8 mouse cellular contexts compared by ENCODE assay signal in genomic region chr19:47937443-47938406, GRCm38 (mm10). TPM values are rescaled to one million over a fixed set of nuclear protein-coding genes. Genes with fewer than 3 reads are reported as not detected.
DNase-seq lines count a peak whose midpoint lies in the region; ATAC-seq and TF ChIP-seq lines count a peak whose summit lies in the region.

Cfap58 (plus strand) TSS chr19:47937675.

- H3K9ac ChIP-seq in intestine, postnatal 0 days (ENCODE audit: low read depth, low read length), result no peak within 1 kb of the TSS
- H3K9ac ChIP-seq in neural tube, embryonic 13.5 days, result peak within 1 kb of the TSS; percentile 60

- DNase-seq in layer of hippocampus, adult 2 months (ENCODE audit: low spot score in 2 of 2), result peak in 1 of 2 experiments; percentile 36
- DNase-seq in layer of hippocampus, adult 9-10 months (ENCODE audit: low spot score), result no peak
- DNase-seq in frontal cortex, postnatal 36 days (ENCODE audit: low spot score in 2 of 2), result peak; percentile 35 to 41
- peak; percentile 66 to 72 for DNase-seq in lung, adult 18-20 months
- DNase-seq in testis, postnatal 14 days (ENCODE audit: low spot score), result peak; percentile 66

- H3K36me3 ChIP-seq in intestine, postnatal 0 days (ENCODE audit: control insufficient read depth, insufficient read depth), result no peaks in the 10 kb centered on the region
- no peaks in the 10 kb centered on the region for H3K36me3 ChIP-seq in neural tube, embryonic 13.5 days

- peak; percentile 44 for TF ChIP-seq CTCF in layer of hippocampus, adult 2 months (conservative IDR thresholded peaks at IDR 0.05)
- peak; percentile 34; the same call in 1 of the 2 replicates for TF ChIP-seq CTCF in intestine, postnatal 0 days (IDR thresholded peaks at IDR 0.05; ENCODE audit: low read depth)

- H3K4me1 ChIP-seq in brown adipose tissue, adult 24 weeks (ENCODE audit: control insufficient read depth, insufficient read depth, insufficient read length, low read length), result no peaks in the 10 kb centered on the region
- H3K4me1 ChIP-seq in intestine, postnatal 0 days (replicated peaks; ENCODE audit: control insufficient read depth, insufficient read depth, low read length), result no peaks in the 10 kb centered on the region
- H3K4me1 ChIP-seq in neural tube, embryonic 13.5 days (replicated peaks), result peaks cover 7% of the 10 kb centered on the region; the same call in 1 of the 2 replicates

- peak within 1 kb of the TSS; percentile 54 for H3K4me3 ChIP-seq in layer of hippocampus, adult 2 months
- peak within 1 kb of the TSS; percentile 49 for H3K4me3 ChIP-seq in brown adipose tissue, adult 24 weeks (ENCODE audit: insufficient read depth, low read depth, low read length)
- H3K4me3 ChIP-seq in intestine, postnatal 0 days (ENCODE audit: low read depth, low read length), result peak within 1 kb of the TSS; percentile 40
- peak within 1 kb of the TSS; percentile 37 for H3K4me3 ChIP-seq in neural tube, embryonic 13.5 days

- peak within 1 kb of the TSS; percentile 81 for H3K4me2 ChIP-seq in intestine, postnatal 0 days (replicated peaks; ENCODE audit: low read depth)
- H3K4me2 ChIP-seq in neural tube, embryonic 13.5 days, result peak within 1 kb of the TSS; percentile 63

- no peak within 1 kb of the TSS for H3K27ac ChIP-seq in layer of hippocampus, adult 2 months
- no peak within 1 kb of the TSS for H3K27ac ChIP-seq in brown adipose tissue, adult 24 weeks (replicated peaks; ENCODE audit: low read depth, low read length)
- H3K27ac ChIP-seq in intestine, postnatal 0 days (ENCODE audit: low read depth, low read length), result no peak within 1 kb of the TSS
- no peak within 1 kb of the TSS; the same call in 1 of the 2 replicates for H3K27ac ChIP-seq in neural tube, embryonic 13.5 days (replicated peaks)

- WGBS in intestine, postnatal 0 days, result 10% methylated on average over 41 of the region's 41 CpGs
- WGBS in neural tube, embryonic 13.5 days, result 5% methylated on average over 41 of the region's 41 CpGs

- no peaks in the 10 kb centered on the region for H3K9me3 ChIP-seq in intestine, postnatal 0 days (ENCODE audit: control insufficient read depth)
- H3K9me3 ChIP-seq in neural tube, embryonic 13.5 days, result no peaks in the 10 kb centered on the region

- H3K27me3 ChIP-seq in intestine, postnatal 0 days (replicated peaks; ENCODE audit: control insufficient read depth, insufficient read depth, low read length), result peaks cover 8% of the 10 kb centered on the region
- H3K27me3 ChIP-seq in neural tube, embryonic 13.5 days, result 0 out of 2 replicates have a peak, but pooled peaks cover 2% of the 10 kb centered on the region

- 0 out of 2 replicates have a peak, but pooled peaks have one; percentile 28 for ATAC-seq in intestine, postnatal 0 days
- ATAC-seq in neural tube, embryonic 13.5 days (ENCODE audit: low read depth), result peak; percentile 85

RNA-seq across cellular contexts. Expression of gene Cfap58, which starts in this region (rescaled TPM):
- total RNA-seq in layer of hippocampus, adult 2 months (2021), result under 1 TPM; 0.34 to 0.49 TPM
- polyA plus RNA-seq in brown adipose tissue, adult 24 weeks (2012; ENCODE audit: insufficient read depth, insufficient read length, missing spikeins), result not detected in 2 replicates
- polyA plus RNA-seq in intestine, postnatal 0 days (2015; fragmentation: Nextera tagmentation; extraction: Ambion mirVana), result not detected in 2 replicates
- 0.47 and 0.62 TPM in 2 replicates for polyA plus RNA-seq in neural tube, embryonic 13.5 days (2015; fragmentation: Nextera tagmentation; extraction: Ambion mirVana)

Comparison
In these comparisons a context has a peak if more than half of its experiments do, and no peak if none do; other contexts are left out.
1. Peak in ATAC-seq, H3K4me3 ChIP-seq and H3K4me2 ChIP-seq in intestine, postnatal 0 days; RNA of the gene not detected or under 1 TPM.
2. Peak in ATAC-seq, H3K4me3 ChIP-seq, H3K9ac ChIP-seq and H3K4me2 ChIP-seq in neural tube, embryonic 13.5 days; RNA of the gene not detected or under 1 TPM.